Mouse (Mus musculus): ENCODE measurements at regions not wholly inside any gene's neighbourhood (a gene's known extent, or its start where the extent isn't known, plus 50 kb on each side); places are given as distances from the start of the nearest gene placed in this dataset.
A peak's percentile ranks its signal among the peaks of the same experiment; 100 is the strongest.

- no peaks in the 10 kb centered on the region for H3K4me1 ChIP-seq (replicated peaks)
- H3K27me3 ChIP-seq: no peaks in the 10 kb centered on the region
- no peak for ATAC-seq (replicated peaks; ENCODE audit: insufficient number of reproducible peaks, insufficient read depth, low FRiP score, low read depth)
- H3K4me2 ChIP-seq: no peak overlapping the region
- H3K4me3 ChIP-seq: no peak overlapping the region
- H3K9ac ChIP-seq: no peak overlapping the region
- 79% methylated on average over 2 of the region's 2 CpGs for WGBS
- H3K27ac ChIP-seq: no peak overlapping the region
- 0 out of 2 replicates have a peak, but pooled peaks cover 3% of the 10 kb centered on the region for H3K9me3 ChIP-seq (replicated peaks)
- no peaks in the 10 kb centered on the region for H3K36me3 ChIP-seq
Measured at GRCm38 (mm10) chr1:21132340-21132739, 53.3 kb upstream of the Tram2 start.

GRCm38 (mm10) chr1:21146961-21147360 lies 67.9 kb upstream of the Tram2 start:
- Histone ChIP-seq H3K4me1 (replicated peaks) (no peaks in the 10 kb centered on the region), H3K9me3 (replicated peaks) (no peaks in the 10 kb centered on the region), H3K27me3 (no peaks in the 10 kb centered on the region), H3K27ac (no peak overlapping the region), H3K9ac (no peak overlapping the region), H3K4me2 (no peak overlapping the region), H3K36me3 (no peaks in the 10 kb centered on the region), H3K4me3 (no peak overlapping the region)
- ATAC-seq (replicated peaks; ENCODE audit: insufficient number of reproducible peaks, insufficient read depth, low FRiP score, low read depth): no peak
- WGBS: 73% methylated on average over 4 of the region's 4 CpGs

- 13% methylated on average over 5 of the region's 5 CpGs for WGBS
- Histone ChIP-seq H3K27ac (no peak overlapping the region), H3K9me3 (replicated peaks) (no peaks in the 10 kb centered on the region), H3K9ac (no peak overlapping the region), H3K27me3 (peaks cover 3% of the 10 kb centered on the region; the same call in 1 of the 2 replicates), H3K4me3 (no peak overlapping the region), H3K4me1 (replicated peaks) (peaks cover 2% of the 10 kb centered on the region; the same call in 1 of the 2 replicates), H3K36me3 (no peaks in the 10 kb centered on the region), H3K4me2 (no peak overlapping the region)
- ATAC-seq (replicated peaks; ENCODE audit: insufficient number of reproducible peaks, insufficient read depth, low FRiP score, low read depth): no peak
Measured at GRCm38 (mm10) chr1:21161742-21162141, 56.6 kb upstream of the Tmem14a start.

GRCm38 (mm10) chr1:21166287-21166733 lies 52.1 kb upstream of the Tmem14a start:
- peak overlapping the region; percentile 54 for H3K9ac ChIP-seq
- H3K27ac ChIP-seq: no peak overlapping the region

GRCm38 (mm10) chr1:21166762-21167161 lies 51.6 kb upstream of the Tmem14a start:
- WGBS: 71% methylated on average over 4 of the region's 4 CpGs

More at GRCm38 (mm10) chr1:21166287-21166733, 52.1 kb upstream of the Tmem14a start:
- peak; percentile 90 for ATAC-seq (replicated peaks; ENCODE audit: insufficient number of reproducible peaks, insufficient read depth, low FRiP score, low read depth)
- Histone ChIP-seq H3K4me3 (peak overlapping the region; percentile 52), H3K36me3 (no peaks in the 10 kb centered on the region), H3K4me2 (peak overlapping the region; percentile 77), H3K4me1 (replicated peaks) (peaks cover 5% of the 10 kb centered on the region; the same call in 1 of the 2 replicates), H3K27me3 (peaks cover 3% of the 10 kb centered on the region; the same call in 1 of the 2 replicates), H3K9me3 (replicated peaks) (no peaks in the 10 kb centered on the region)
- under 1% methylated on average over 15 of the region's 15 CpGs for WGBS

More at GRCm38 (mm10) chr1:21166762-21167161, 51.6 kb upstream of the Tmem14a start:
- Histone ChIP-seq H3K9me3 (replicated peaks) (no peaks in the 10 kb centered on the region), H3K4me2 (peak overlapping the region; percentile 77), H3K27ac (no peak overlapping the region), H3K27me3 (peaks cover 3% of the 10 kb centered on the region; the same call in 1 of the 2 replicates), H3K4me3 (peak overlapping the region; percentile 52), H3K9ac (no peak overlapping the region; the same call in 1 of the 2 replicates), H3K4me1 (replicated peaks) (peaks cover 5% of the 10 kb centered on the region; the same call in 1 of the 2 replicates), H3K36me3 (no peaks in the 10 kb centered on the region)
- ATAC-seq (replicated peaks; ENCODE audit: insufficient number of reproducible peaks, insufficient read depth, low FRiP score, low read depth): peak; percentile 22; the same call in 1 of the 2 replicates

Measured in heart, embryonic 15.5 days (tissue).